Mouse (Mus musculus) lung, adult 2 months (tissue): ENCODE measurements around the gene Zfp1.

ENCODE experiments used
- CTCF ChIP-seq: fragments of 200-500 bp; IDR thresholded peaks from 2 replicates; pipeline ENCODE4 v1.5.1; 2011; ENCODE audit warnings: mild to moderate bottlenecking, low read length, control low read depth; ENCODE audit not compliant: insufficient read depth
- POLR2A ChIP-seq: fragments of 200-500 bp; IDR thresholded peaks from 2 replicates; pipeline ENCODE4 v1.6.1; 2011; ENCODE audit warnings: low read depth, mild to moderate bottlenecking, control low read depth, low read length, borderline replicate concordance; ENCODE audit errors: extremely low read depth

GRCm38 (mm10) chr8:111597310-111597709, 45.9 kb upstream of the Zfp1 start:
- TF ChIP-seq CTCF (no peak), POLR2A (no peak)
